Mouse (Mus musculus): ENCODE data around the gene Tcf21.
A peak's percentile ranks its signal among the peaks of the same experiment; 100 is the strongest.

Gene Tcf21

GRCm38 (mm10) chr10:22815461-22816236 is 4.3 kb downstream of the Tcf21 start:
- DNase-seq (ENCODE audit: low read depth, low spot score): no peak

GRCm38 (mm10) chr10:22814771-22815170 is 5.2 kb downstream of the Tcf21 start:
- no peak for DNase-seq (ENCODE audit: low read depth, low spot score)

GRCm38 (mm10) chr10:22814294-22814693 is 5.7 kb downstream of the Tcf21 start:
- no peak for DNase-seq (ENCODE audit: low read depth, low spot score)

GRCm38 (mm10) chr10:22813317-22813960 is 6.5 kb downstream of the Tcf21 start:
- DNase-seq (ENCODE audit: low read depth, low spot score): no peak

- no peak for DNase-seq (ENCODE audit: low read depth, low spot score)
Measured at GRCm38 (mm10) chr10:22811921-22812320, 8.1 kb downstream of the Tcf21 start.

- no peak for DNase-seq (ENCODE audit: low read depth, low spot score)
Measured at GRCm38 (mm10) chr10:22782684-22783083, 37.3 kb downstream of the Tcf21 start.

GRCm38 (mm10) chr10:22781466-22781865 is 38.5 kb downstream of the Tcf21 start:
- DNase-seq (ENCODE audit: low read depth, low spot score): no peak

- no peak for DNase-seq (ENCODE audit: low read depth, low spot score)
Measured at GRCm38 (mm10) chr10:22777939-22778338, 42.0 kb downstream of the Tcf21 start.

GRCm38 (mm10) chr10:22776007-22776698 is 43.8 kb downstream of the Tcf21 start:
- DNase-seq (ENCODE audit: low read depth, low spot score): peak; percentile 8

- no peak for DNase-seq (ENCODE audit: low read depth, low spot score)
Measured at GRCm38 (mm10) chr10:22775456-22775855, 44.5 kb downstream of the Tcf21 start.

GRCm38 (mm10) chr10:22774626-22775025 is 45.3 kb downstream of the Tcf21 start:
- no peak for DNase-seq (ENCODE audit: low read depth, low spot score)

Data from CD4-positive, CD25-positive, alpha-beta regulatory T cell, adult 2 months (primary cell).